Mouse (Mus musculus) intestine, postnatal 0 days (tissue): ENCODE data around the gene Rnf167. TPM values are rescaled to one million over a fixed set of nuclear protein-coding genes. Genes with fewer than 3 reads are reported as not detected.
A peak's percentile ranks its signal among the peaks of the same experiment; 100 is the strongest.

Experiments
- ATAC-seq: fragments of 200-750 bp; cut with Nextera tagmentation; 2 replicates; pipeline ENCODE4 v1.8.0; 2017; ENCODE audit warnings: mild to moderate bottlenecking, moderate TSS enrichment, moderate library complexity
- H3K27ac ChIP-seq: fragments of 300-500 bp; sonication (generic); 2 replicates; pipeline ENCODE4 v1.5.1; 2014; ENCODE audit warnings: mild to moderate bottlenecking, low read depth, low read length, moderate library complexity
- H3K27me3 ChIP-seq: fragments of 300-500 bp; sonication (generic); replicated peaks from 2 replicates; pipeline ENCODE4 v1.6.1; 2014; ENCODE audit warnings: low read length, mixed read lengths; ENCODE audit not compliant: control insufficient read depth, insufficient read depth
- H3K36me3 ChIP-seq: fragments of 300-500 bp; sonication (generic); 2 replicates; pipeline ENCODE4 v1.6.1; 2014; ENCODE audit warnings: mild to moderate bottlenecking, moderate library complexity; ENCODE audit not compliant: control insufficient read depth, insufficient read depth
- H3K4me1 ChIP-seq: fragments of 300-500 bp; sonication (generic); replicated peaks from 2 replicates; pipeline ENCODE4 v1.6.1; 2014; ENCODE audit warnings: antibody characterized with exemption, low read length, mixed read lengths; ENCODE audit not compliant: control insufficient read depth, insufficient read depth
- H3K4me2 ChIP-seq: fragments of 300-500 bp; sonication (generic); replicated peaks from 2 replicates; pipeline ENCODE4 v1.6.1; 2014; ENCODE audit warnings: low read depth, mild to moderate bottlenecking, moderate library complexity
- H3K4me3 ChIP-seq: fragments of 300-500 bp; sonication (generic); 2 replicates; pipeline ENCODE4 v1.5.1; 2014; ENCODE audit warnings: low read depth, low read length
- H3K9ac ChIP-seq: fragments of 300-500 bp; sonication (generic); 2 replicates; pipeline ENCODE4 v1.6.1; 2014; ENCODE audit warnings: mild to moderate bottlenecking, low read depth, low read length
- H3K9me3 ChIP-seq: fragments of 300-500 bp; sonication (generic); 2 replicates; pipeline ENCODE4 v1.6.1; 2016; ENCODE audit warnings: mixed run types; ENCODE audit not compliant: control insufficient read depth
- CTCF ChIP-seq: sonication (generic); IDR thresholded peaks from 2 replicates; pipeline ENCODE4 v1.5.1; 2016; ENCODE audit warnings: low read depth, mild to moderate bottlenecking, control low read depth, antibody characterized with exemption, moderate library complexity
- WGBS: fragments of 180-500 bp; shearing (Covaris S2); extraction: QIAGEN DNeasy Blood & Tissue Kit; methylation state at CpG from one replicate; pipeline ENCODE4 v1.1.7; 2014; 5-methylcytosine and 5-hydroxymethylcytosine counted together
- polyA plus RNA-seq: library from polyadenylated mRNA; unstranded; fragments of >200 nt; fragmentation: Nextera tagmentation; extraction: Ambion mirVana; gene quantifications from 2 replicates; pipeline ENCODE4 v1.2.1, GENCODE M21; 2015

The Rnf167 gene
- polyA plus RNA-seq, 1 experiment from 2014 or later: 107 TPM

DNA sequence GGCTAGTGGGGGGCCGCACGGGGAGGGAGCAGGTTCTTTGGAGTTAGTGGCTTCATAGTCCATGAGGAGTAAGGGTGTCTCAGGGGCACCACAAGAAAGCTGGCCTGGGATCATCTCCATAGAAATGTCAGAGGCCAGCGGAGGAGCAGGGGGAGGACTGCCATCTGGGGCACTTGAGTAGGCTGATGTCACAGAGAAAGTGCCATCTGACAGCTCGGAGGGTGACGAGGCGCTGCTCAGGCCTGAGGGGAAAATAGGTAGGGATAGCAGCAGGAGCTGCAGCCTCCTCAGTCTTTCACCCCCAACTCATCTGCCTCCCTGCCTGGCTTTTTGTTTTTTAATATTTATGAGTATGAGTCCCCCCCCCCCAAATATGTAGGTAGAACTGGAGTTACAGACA lies 27.0 kb downstream of the Rnf167 start:
- Histone ChIP-seq H3K4me3 (no peak overlapping the region), H3K9ac (no peak overlapping the region), H3K4me1 (no peaks in the 10 kb centered on the region), H3K4me2 (no peak overlapping the region), H3K9me3 (no peaks in the 10 kb centered on the region), H3K27me3 (no peaks in the 10 kb centered on the region), H3K36me3 (peaks cover 62% of the 10 kb centered on the region), H3K27ac (no peak overlapping the region)
- ATAC-seq: no peak
- TF ChIP-seq CTCF: no peak
- WGBS: 89% methylated on average over 6 of the region's 6 CpGs

DNA sequence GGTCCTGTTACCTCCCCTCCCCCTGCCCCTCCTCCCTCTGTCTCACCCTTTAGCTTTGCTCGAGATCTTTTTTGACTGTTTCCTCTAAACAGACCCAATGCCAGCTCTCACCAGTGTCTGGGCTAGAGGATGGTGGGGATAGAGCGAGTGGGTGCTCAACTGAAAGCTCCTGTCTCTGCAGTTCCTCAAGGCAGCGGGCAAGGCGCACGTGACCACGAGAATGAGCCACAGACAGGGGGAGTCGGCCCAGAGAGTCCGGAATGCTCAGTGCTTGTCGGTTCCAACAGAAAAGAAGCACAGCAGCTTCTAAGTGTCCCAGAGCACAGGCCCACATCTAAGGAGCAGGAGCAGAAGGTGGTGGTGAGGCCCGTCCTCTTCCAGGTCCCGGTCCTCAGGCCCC lies 27.5 kb downstream of the Rnf167 start:
- ATAC-seq: no peak
- Histone ChIP-seq H3K36me3 (peaks cover 65% of the 10 kb centered on the region), H3K9me3 (no peaks in the 10 kb centered on the region), H3K27ac (no peak overlapping the region), H3K4me1 (no peaks in the 10 kb centered on the region), H3K9ac (no peak overlapping the region), H3K4me3 (no peak overlapping the region), H3K4me2 (no peak overlapping the region), H3K27me3 (no peaks in the 10 kb centered on the region)
- 0 out of 2 replicates have a peak, but pooled peaks have one; percentile 6 for TF ChIP-seq CTCF
- WGBS: 67% methylated on average over 11 of the region's 11 CpGs

DNA sequence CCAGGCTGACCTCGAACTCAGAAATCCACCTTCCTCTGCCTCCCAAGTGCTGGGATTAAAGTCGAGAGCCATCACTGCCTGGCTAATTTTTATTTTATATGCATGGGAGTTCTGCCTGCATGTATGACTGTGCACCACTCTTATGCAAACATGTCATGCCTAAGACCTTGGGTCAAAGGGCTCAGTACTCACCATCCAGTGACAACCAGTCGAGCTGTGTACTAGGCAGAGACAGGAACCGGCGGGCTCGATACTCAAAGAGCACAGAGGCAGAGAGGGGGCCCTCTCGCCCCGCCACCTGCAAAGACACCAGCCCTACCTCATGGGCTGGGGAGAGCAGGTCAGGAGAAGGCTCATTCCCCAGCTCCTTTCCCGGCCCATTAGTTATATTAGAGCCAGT lies 31.1 kb downstream of the Rnf167 start:
- no peak overlapping the region for H3K27ac ChIP-seq
- H3K4me1 ChIP-seq: no peaks in the 10 kb centered on the region
- H3K9ac ChIP-seq: 0 out of 2 replicates have a peak overlapping the region, but pooled peaks have one; percentile 22
- H3K9me3 ChIP-seq: no peaks in the 10 kb centered on the region
- no peak overlapping the region for H3K4me2 ChIP-seq
- no peaks in the 10 kb centered on the region for H3K27me3 ChIP-seq
- peaks cover 77% of the 10 kb centered on the region for H3K36me3 ChIP-seq
- WGBS: 70% methylated on average over 9 of the region's 9 CpGs
- H3K4me3 ChIP-seq: no peak overlapping the region
- no peak for TF ChIP-seq CTCF
- no peak for ATAC-seq

DNA sequence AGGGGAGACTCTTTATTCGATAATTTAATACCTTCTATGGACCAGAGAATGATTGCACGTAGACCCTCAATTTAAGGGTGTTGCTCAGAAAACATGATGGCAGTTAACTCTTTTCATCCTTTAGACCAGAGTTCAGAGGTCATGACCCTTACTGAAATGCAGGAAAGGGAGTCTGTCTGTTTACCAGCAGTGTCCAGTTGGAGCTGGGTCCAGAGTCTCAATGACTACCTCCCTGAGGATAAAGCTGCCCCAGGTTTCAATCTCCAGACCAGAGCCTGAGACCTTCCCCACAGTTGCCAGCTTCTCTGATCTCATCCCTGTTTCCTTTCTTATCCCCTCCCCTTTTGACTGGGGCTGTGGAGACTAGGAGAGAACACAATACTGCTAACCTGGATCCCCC lies 31.5 kb downstream of the Rnf167 start:
- Histone ChIP-seq H3K4me2 (no peak overlapping the region), H3K9me3 (no peaks in the 10 kb centered on the region), H3K36me3 (peaks cover 80% of the 10 kb centered on the region), H3K27ac (no peak overlapping the region), H3K9ac (no peak overlapping the region), H3K4me1 (no peaks in the 10 kb centered on the region), H3K27me3 (no peaks in the 10 kb centered on the region), H3K4me3 (no peak overlapping the region)
- WGBS: 76% methylated on average over 2 of the region's 2 CpGs
- TF ChIP-seq CTCF: no peak
- no peak for ATAC-seq

DNA sequence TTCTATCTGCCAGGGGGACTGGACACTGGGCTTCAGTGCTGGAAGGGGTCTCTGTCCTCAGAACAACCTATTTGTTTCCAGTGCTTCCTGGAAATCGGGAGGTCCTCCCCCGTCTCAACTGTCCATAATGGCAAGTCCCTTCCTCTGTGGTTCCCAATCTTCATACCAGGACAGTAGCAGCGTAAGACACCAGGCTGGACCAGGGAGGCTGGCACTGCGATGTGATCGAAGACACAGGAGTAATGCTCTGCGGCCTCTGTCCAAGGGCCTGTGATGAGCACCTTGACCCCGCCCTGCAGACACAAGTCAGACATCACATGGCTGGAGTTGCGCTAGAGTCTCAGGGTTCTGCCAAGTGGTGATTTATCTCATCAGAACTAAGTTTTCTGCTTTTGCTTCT lies 32.3 kb downstream of the Rnf167 start:
- Histone ChIP-seq H3K4me3 (no peak overlapping the region), H3K4me1 (no peaks in the 10 kb centered on the region; the same call in 1 of the 2 replicates), H3K9ac (no peak overlapping the region), H3K27ac (no peak overlapping the region), H3K9me3 (no peaks in the 10 kb centered on the region), H3K4me2 (no peak overlapping the region), H3K36me3 (peaks cover 79% of the 10 kb centered on the region), H3K27me3 (no peaks in the 10 kb centered on the region)
- no peak for TF ChIP-seq CTCF
- ATAC-seq: no peak
- WGBS: 92% methylated on average over 8 of the region's 8 CpGs

DNA sequence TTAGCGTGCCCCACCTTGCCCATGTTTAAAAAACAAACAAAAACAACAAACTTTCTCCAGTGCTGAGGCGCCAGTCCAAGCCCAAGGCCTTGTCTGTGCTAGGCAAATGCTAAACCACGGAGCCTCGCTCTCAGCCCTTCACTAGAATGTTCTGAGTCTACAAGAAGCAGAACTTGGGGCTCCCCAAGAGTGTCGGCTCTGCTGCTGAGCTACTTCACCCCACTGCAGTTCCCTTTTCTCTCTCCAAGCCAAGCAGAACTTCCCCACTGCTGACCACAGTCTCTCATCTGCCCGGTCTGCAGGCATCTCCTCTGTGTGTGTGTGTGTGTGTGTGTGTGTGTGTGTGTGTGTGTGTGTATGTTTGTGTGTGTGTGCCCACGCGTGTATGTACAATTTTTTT lies 32.9 kb downstream of the Rnf167 start:
- Histone ChIP-seq H3K9me3 (no peaks in the 10 kb centered on the region), H3K4me3 (no peak overlapping the region), H3K36me3 (peaks cover 77% of the 10 kb centered on the region), H3K4me2 (no peak overlapping the region), H3K9ac (no peak overlapping the region), H3K27me3 (no peaks in the 10 kb centered on the region), H3K4me1 (no peaks in the 10 kb centered on the region; the same call in 1 of the 2 replicates), H3K27ac (no peak overlapping the region)
- ATAC-seq: no peak
- 88% methylated on average over 8 of the region's 8 CpGs for WGBS
- TF ChIP-seq CTCF: no peak

DNA sequence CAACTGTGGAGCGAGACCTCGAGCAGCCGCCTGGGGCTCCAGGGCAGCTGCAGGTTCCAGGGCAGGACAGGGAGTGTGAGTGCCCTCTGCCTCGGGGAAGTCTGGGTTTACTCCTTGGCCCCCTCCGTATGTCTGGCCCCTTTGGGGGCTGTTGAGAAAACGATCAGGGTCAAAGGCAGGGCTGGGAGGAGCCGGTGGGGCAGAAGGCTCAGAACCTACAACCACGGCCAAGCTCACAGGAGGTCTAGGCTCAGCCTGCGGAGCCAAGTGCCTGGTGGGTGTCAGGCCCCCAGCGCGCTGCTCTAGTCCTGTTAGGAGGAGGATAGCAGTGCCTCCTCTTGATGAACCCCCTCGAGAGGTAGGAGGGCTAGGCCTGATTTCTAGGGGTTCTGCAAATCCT lies 34.1 kb downstream of the Rnf167 start:
- no peak overlapping the region for H3K4me3 ChIP-seq
- H3K9me3 ChIP-seq: no peaks in the 10 kb centered on the region
- TF ChIP-seq CTCF: no peak
- no peak overlapping the region for H3K9ac ChIP-seq
- no peaks in the 10 kb centered on the region; the same call in 1 of the 2 replicates for H3K4me1 ChIP-seq
- H3K36me3 ChIP-seq: peaks cover 72% of the 10 kb centered on the region
- no peak overlapping the region for H3K27ac ChIP-seq
- H3K27me3 ChIP-seq: no peaks in the 10 kb centered on the region
- ATAC-seq: no peak
- H3K4me2 ChIP-seq: no peak overlapping the region
- 71% methylated on average over 12 of the region's 12 CpGs for WGBS
